Mouse (Mus musculus): ENCODE results near the gene Dhfr. TPM values are rescaled to one million over a fixed set of nuclear protein-coding genes. Genes with fewer than 3 reads are reported as not detected.

Dhfr gene
- polyA plus RNA-seq, 1 experiment from 2014 or later, result 24.6 TPM

GRCm38 (mm10) chr13:92403496-92403895 is 49.0 kb downstream of the Dhfr start:
- H3K4me3 ChIP-seq (ENCODE audit: low read length), result no peak overlapping the region
- WGBS, result 53% methylated on average over 3 of the region's 3 CpGs
- no peaks in the 10 kb centered on the region for H3K9me3 ChIP-seq (ENCODE audit: control insufficient read depth, low read length)

GRCm38 (mm10) chr13:92410486-92410885 is 56.0 kb downstream of the Dhfr start:
- no peaks in the 10 kb centered on the region for H3K36me3 ChIP-seq (ENCODE audit: control insufficient read depth, insufficient read depth, low read length)
- WGBS, result 98% methylated on average over 2 of the region's 2 CpGs

More at GRCm38 (mm10) chr13:92403496-92403895, 49.0 kb downstream of the Dhfr start:
- no peak overlapping the region for H3K4me2 ChIP-seq (replicated peaks; ENCODE audit: low read depth, low read length)
- no peak for ATAC-seq (ENCODE audit: low FRiP score, low TSS enrichment)
- H3K4me1 ChIP-seq (ENCODE audit: control insufficient read depth, insufficient read depth, low read length), result no peaks in the 10 kb centered on the region
- no peaks in the 10 kb centered on the region for H3K27me3 ChIP-seq (ENCODE audit: control insufficient read depth, insufficient read depth, low read length)
- no peaks in the 10 kb centered on the region for H3K36me3 ChIP-seq (ENCODE audit: control insufficient read depth, insufficient read depth, low read length)
- H3K9ac ChIP-seq (ENCODE audit: low read depth, low read length), result no peak overlapping the region
- H3K27ac ChIP-seq (ENCODE audit: low read depth, low read length), result no peak overlapping the region

GRCm38 (mm10) chr13:92419630-92420029 is 65.1 kb downstream of the Dhfr start:
- H3K9me3 ChIP-seq (ENCODE audit: control insufficient read depth, low read length), result no peaks in the 10 kb centered on the region
- WGBS, result 86% methylated on average over 11 of the region's 11 CpGs
- no peak for ATAC-seq (ENCODE audit: low FRiP score, low TSS enrichment)

More at GRCm38 (mm10) chr13:92410486-92410885, 56.0 kb downstream of the Dhfr start:
- no peaks in the 10 kb centered on the region for H3K9me3 ChIP-seq (ENCODE audit: control insufficient read depth, low read length)
- H3K4me1 ChIP-seq (ENCODE audit: control insufficient read depth, insufficient read depth, low read length), result no peaks in the 10 kb centered on the region
- no peak overlapping the region for H3K4me2 ChIP-seq (replicated peaks; ENCODE audit: low read depth, low read length)
- ATAC-seq (ENCODE audit: low FRiP score, low TSS enrichment), result no peak
- H3K27ac ChIP-seq (ENCODE audit: low read depth, low read length), result no peak overlapping the region
- H3K27me3 ChIP-seq (ENCODE audit: control insufficient read depth, insufficient read depth, low read length), result no peaks in the 10 kb centered on the region
- no peak overlapping the region for H3K9ac ChIP-seq (ENCODE audit: low read depth, low read length)
- no peak overlapping the region for H3K4me3 ChIP-seq (ENCODE audit: low read length)

GRCm38 (mm10) chr13:92423711-92424110 is 69.2 kb downstream of the Dhfr start:
- peaks cover 39% of the 10 kb centered on the region for H3K27me3 ChIP-seq (ENCODE audit: control insufficient read depth, insufficient read depth, low read length)
- H3K36me3 ChIP-seq (ENCODE audit: control insufficient read depth, insufficient read depth, low read length), result no peaks in the 10 kb centered on the region
- ATAC-seq (ENCODE audit: low FRiP score, low TSS enrichment), result no peak
- H3K9me3 ChIP-seq (ENCODE audit: control insufficient read depth, low read length), result no peaks in the 10 kb centered on the region
- H3K27ac ChIP-seq (ENCODE audit: low read depth, low read length), result no peak overlapping the region
- no peak overlapping the region for H3K9ac ChIP-seq (ENCODE audit: low read depth, low read length)
- no peak overlapping the region for H3K4me3 ChIP-seq (ENCODE audit: low read length)
- H3K4me1 ChIP-seq (ENCODE audit: control insufficient read depth, insufficient read depth, low read length), result peaks cover 12% of the 10 kb centered on the region; the same call in 1 of the 2 replicates
- H3K4me2 ChIP-seq (replicated peaks; ENCODE audit: low read depth, low read length), result no peak overlapping the region
- 46% methylated on average over 3 of the region's 3 CpGs for WGBS

More at GRCm38 (mm10) chr13:92419630-92420029, 65.1 kb downstream of the Dhfr start:
- peaks cover 3% of the 10 kb centered on the region; the same call in 1 of the 2 replicates for H3K27me3 ChIP-seq (ENCODE audit: control insufficient read depth, insufficient read depth, low read length)
- no peaks in the 10 kb centered on the region for H3K36me3 ChIP-seq (ENCODE audit: control insufficient read depth, insufficient read depth, low read length)
- H3K4me1 ChIP-seq (ENCODE audit: control insufficient read depth, insufficient read depth, low read length), result no peaks in the 10 kb centered on the region
- H3K27ac ChIP-seq (ENCODE audit: low read depth, low read length), result no peak overlapping the region
- no peak overlapping the region for H3K4me3 ChIP-seq (ENCODE audit: low read length)
- no peak overlapping the region for H3K9ac ChIP-seq (ENCODE audit: low read depth, low read length)
- no peak overlapping the region for H3K4me2 ChIP-seq (replicated peaks; ENCODE audit: low read depth, low read length)

GRCm38 (mm10) chr13:92425758-92426264 is 71.3 kb downstream of the Dhfr start, which contains the start of gene Ankrd34b:
TSS of gene Ankrd34b (plus strand) at chr13:92425896.
- peaks cover 39% of the 10 kb centered on the region for H3K27me3 ChIP-seq (ENCODE audit: control insufficient read depth, insufficient read depth, low read length)
- under 1% methylated on average over 42 of the region's 54 CpGs for WGBS

GRCm38 (mm10) chr13:92426294-92427051 is 71.9 kb downstream of the Dhfr start:
- peak overlapping the region; percentile 60 for H3K4me3 ChIP-seq (ENCODE audit: low read length)
- peak overlapping the region; percentile 99 for H3K4me2 ChIP-seq (replicated peaks; ENCODE audit: low read depth, low read length)
- H3K9me3 ChIP-seq (ENCODE audit: control insufficient read depth, low read length), result no peaks in the 10 kb centered on the region
- H3K27me3 ChIP-seq (ENCODE audit: control insufficient read depth, insufficient read depth, low read length), result peaks cover 39% of the 10 kb centered on the region
- peak overlapping the region; percentile 54 for H3K9ac ChIP-seq (ENCODE audit: low read depth, low read length)
- H3K36me3 ChIP-seq (ENCODE audit: control insufficient read depth, insufficient read depth, low read length), result no peaks in the 10 kb centered on the region
- WGBS, result under 1% methylated on average over 84 of the region's 92 CpGs
- H3K4me1 ChIP-seq (ENCODE audit: control insufficient read depth, insufficient read depth, low read length), result peaks cover 12% of the 10 kb centered on the region; the same call in 1 of the 2 replicates
- H3K27ac ChIP-seq (ENCODE audit: low read depth, low read length), result no peak overlapping the region
- ATAC-seq (ENCODE audit: low FRiP score, low TSS enrichment), result peak; percentile 77

More at GRCm38 (mm10) chr13:92425758-92426264, 71.3 kb downstream of the Dhfr start, which contains the start of gene Ankrd34b:
- H3K4me1 ChIP-seq (ENCODE audit: control insufficient read depth, insufficient read depth, low read length), result peaks cover 12% of the 10 kb centered on the region; the same call in 1 of the 2 replicates
- H3K4me2 ChIP-seq (replicated peaks; ENCODE audit: low read depth, low read length), result peak within 1 kb of the TSS; percentile 99
- ATAC-seq (ENCODE audit: low FRiP score, low TSS enrichment), result peak; percentile 80
- no peaks in the 10 kb centered on the region for H3K36me3 ChIP-seq (ENCODE audit: control insufficient read depth, insufficient read depth, low read length)
- no peaks in the 10 kb centered on the region for H3K9me3 ChIP-seq (ENCODE audit: control insufficient read depth, low read length)
- peak within 1 kb of the TSS; percentile 54 for H3K9ac ChIP-seq (ENCODE audit: low read depth, low read length)
- H3K4me3 ChIP-seq (ENCODE audit: low read length), result peak within 1 kb of the TSS; percentile 60
- H3K27ac ChIP-seq (ENCODE audit: low read depth, low read length), result no peak within 1 kb of the TSS

- 43% methylated on average over 4 of the region's 4 CpGs for WGBS
Measured at GRCm38 (mm10) chr13:92427351-92427855, 72.9 kb downstream of the Dhfr start.

More at GRCm38 (mm10) chr13:92427351-92427855, 72.9 kb downstream of the Dhfr start:
- H3K36me3 ChIP-seq (ENCODE audit: control insufficient read depth, insufficient read depth, low read length), result no peaks in the 10 kb centered on the region
- ATAC-seq (ENCODE audit: low FRiP score, low TSS enrichment), result no peak
- no peaks in the 10 kb centered on the region for H3K9me3 ChIP-seq (ENCODE audit: control insufficient read depth, low read length)
- peaks cover 39% of the 10 kb centered on the region for H3K27me3 ChIP-seq (ENCODE audit: control insufficient read depth, insufficient read depth, low read length)
- H3K27ac ChIP-seq (ENCODE audit: low read depth, low read length), result no peak overlapping the region
- H3K4me2 ChIP-seq (replicated peaks; ENCODE audit: low read depth, low read length), result no peak overlapping the region
- no peak overlapping the region for H3K4me3 ChIP-seq (ENCODE audit: low read length)
- peaks cover 12% of the 10 kb centered on the region; the same call in 1 of the 2 replicates for H3K4me1 ChIP-seq (ENCODE audit: control insufficient read depth, insufficient read depth, low read length)
- H3K9ac ChIP-seq (ENCODE audit: low read depth, low read length), result no peak overlapping the region

Measured in kidney, embryonic 14.5 days (tissue).